Mouse (Mus musculus) frontal cortex, postnatal 36 days (tissue): ENCODE data around the gene Gm3047.
"Not testable (repeated sequence)": the region's sequence is repeated elsewhere in the genome, so short reads cannot be mapped to it uniquely, and the experiment has no call there.

Experiments
- DNase-seq, 2 experiments: peaks; one replicate each; pipeline ENCODE4 v3.0.0; 2022; ENCODE audit warnings: low spot score in 2 of 2

Gm3047 gene

DNA sequence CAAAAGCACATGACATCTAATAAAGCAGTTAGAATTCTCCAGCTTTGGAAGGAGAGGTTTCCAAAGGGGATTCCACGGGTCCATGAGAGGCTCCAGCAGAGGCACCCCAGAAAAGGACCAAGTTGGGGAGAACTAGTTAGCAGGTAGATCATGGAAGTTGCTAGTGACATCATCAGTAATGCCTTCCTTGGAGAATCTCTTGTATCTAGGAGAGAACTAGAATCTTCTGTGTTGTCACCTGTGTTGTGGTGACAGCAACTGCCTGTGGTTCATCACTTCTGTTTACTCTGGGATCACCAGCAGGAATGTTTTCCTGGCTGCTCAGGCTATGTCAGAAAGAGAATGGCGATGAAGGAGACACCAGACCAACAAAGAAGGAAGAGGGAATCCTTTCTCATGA lies at the start of gene Gm3047:
TSS of gene Gm3047 (plus strand) at position 301 of the 400 bp plus-strand sequence.
- not testable (repeated sequence) for DNase-seq
